Mouse (Mus musculus) monocyte, adult 59 days (primary cell): ENCODE measurements around the gene Lsm8. TPM values are rescaled to one million over a fixed set of nuclear protein-coding genes. Genes with fewer than 3 reads are reported as not detected.

Experiments used
- total RNA-seq, 2 experiments: library from RNA; stranded (reverse); gene quantifications; one replicate each; pipeline ENCODE4 v1.2.4; 2023

Lsm8 gene
- total RNA-seq, result 10 to 100 TPM; 20.0 to 28.8 TPM

GRCm38 (mm10) chr6:18848051-18848701, at the start of gene Lsm8:
Lsm8 (plus strand) TSS chr6:18848579.

DNA sequence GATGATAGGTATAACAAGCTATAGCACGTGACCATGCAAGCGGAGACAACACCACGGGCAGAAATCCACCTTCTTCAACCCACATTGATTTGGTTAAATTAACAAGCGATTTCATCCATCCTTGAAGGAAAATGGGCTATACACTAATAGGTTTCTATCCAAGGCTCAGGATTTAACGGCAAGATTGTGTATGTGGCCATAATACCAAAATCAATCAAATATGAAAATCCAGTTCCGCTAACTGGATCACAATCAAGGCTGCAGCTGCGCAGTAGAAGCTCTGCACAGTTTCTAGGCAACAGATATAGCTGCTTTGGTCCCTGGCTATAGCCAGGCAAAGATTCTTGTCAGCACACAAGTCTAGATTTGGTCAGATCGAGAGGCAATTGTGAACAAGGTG, 17.6 kb downstream of the Lsm8 start, which contains the start of gene Ankrd7:
Ankrd7 (plus strand) TSS at position 301 of the 400 bp plus-strand sequence.

Other genes starting within 250 kb of the Lsm8 start
- gene Ankrd7, start 17.7 kb downstream of the Lsm8 start, total RNA-seq, result not detected